Mouse (Mus musculus) megakaryocyte, embryonic 14.5 days (primary cell): ENCODE results near the gene Pex1.

Experiments used
- FLI1 ChIP-seq: IDR thresholded peaks from 2 replicates; pipeline ENCODE4 v1.6.1; 2012; ENCODE audit warnings: low read length, inconsistent platforms, mixed read lengths
- GATA1 ChIP-seq: IDR thresholded peaks from 3 replicates; pipeline ENCODE4 v1.6.1; 2012; ENCODE audit warnings: mixed read lengths, low read length, inconsistent platforms, borderline replicate concordance

GRCm38 (mm10) chr5:3651621-3652020 is 55.8 kb downstream of the Pex1 start:
- TF ChIP-seq GATA1 (no peak), FLI1 (no peak)
